Mouse (Mus musculus) kidney, embryonic 15.5 days (tissue): ENCODE results near the gene Pik3r1. TPM values are rescaled to one million over a fixed set of nuclear protein-coding genes. Genes with fewer than 3 reads are reported as not detected.
A peak's percentile ranks its signal among the peaks of the same experiment; 100 is the strongest.

Source experiments
- ATAC-seq: fragments of 200-750 bp; cut with Nextera tagmentation; replicated peaks from 2 replicates; pipeline ENCODE4 v1.8.0; 2017; ENCODE audit warnings: moderate TSS enrichment; ENCODE audit not compliant: low FRiP score
- H3K27ac ChIP-seq: fragments of 300-500 bp; sonication (generic); 2 replicates; pipeline ENCODE4 v1.5.1; 2015; ENCODE audit warnings: mild to moderate bottlenecking, inconsistent platforms
- H3K27me3 ChIP-seq: fragments of 300-500 bp; sonication (generic); 2 replicates; pipeline ENCODE4 v1.6.1; 2015; ENCODE audit warnings: inconsistent platforms
- H3K36me3 ChIP-seq: fragments of 300-500 bp; sonication (generic); 2 replicates; pipeline ENCODE4 v1.6.1; 2015; ENCODE audit warnings: inconsistent platforms
- H3K4me1 ChIP-seq: fragments of 300-500 bp; sonication (generic); 2 replicates; pipeline ENCODE4 v1.6.1; 2015; ENCODE audit warnings: inconsistent platforms
- H3K4me2 ChIP-seq: fragments of 300-500 bp; sonication (generic); 2 replicates; pipeline ENCODE4 v1.6.1; 2015; ENCODE audit warnings: moderate library complexity, mild to moderate bottlenecking, inconsistent platforms
- H3K4me3 ChIP-seq: fragments of 300-500 bp; sonication (generic); replicated peaks from 2 replicates; pipeline ENCODE4 v1.5.1; 2015; ENCODE audit warnings: mild to moderate bottlenecking, inconsistent platforms
- H3K9ac ChIP-seq: fragments of 300-500 bp; sonication (generic); 2 replicates; pipeline ENCODE4 v1.6.1; 2015; ENCODE audit warnings: mild to moderate bottlenecking, inconsistent platforms
- H3K9me3 ChIP-seq: fragments of 300-500 bp; sonication (generic); replicated peaks from 2 replicates; pipeline ENCODE4 v1.6.1; 2016; ENCODE audit warnings: inconsistent platforms
- WGBS: fragments of 180-500 bp; shearing (Covaris S2); methylation state at CpG from one replicate; pipeline ENCODE4 v1.1.7; 2015; ENCODE audit warnings: mixed read lengths; 5-methylcytosine and 5-hydroxymethylcytosine counted together
- polyA plus RNA-seq: library from polyadenylated mRNA; unstranded; fragments of >200 nt; fragmentation: Nextera tagmentation; extraction: Ambion mirVana; gene quantifications from 2 replicates; pipeline ENCODE4 v1.2.1, GENCODE M21; 2015

Pik3r1 gene
- polyA plus RNA-seq, 1 experiment from 2014 or later = 40.3 TPM

GRCm38 (mm10) chr13:101697461-101697860, 70.6 kb downstream of the Pik3r1 start:
- H3K9ac ChIP-seq = no peak overlapping the region
- no peak for ATAC-seq
- H3K4me1 ChIP-seq = peaks cover 57% of the 10 kb centered on the region
- no peaks in the 10 kb centered on the region for H3K9me3 ChIP-seq
- H3K27me3 ChIP-seq = no peaks in the 10 kb centered on the region
- H3K4me3 ChIP-seq = no peak overlapping the region
- H3K27ac ChIP-seq = no peak overlapping the region
- peaks cover 37% of the 10 kb centered on the region for H3K36me3 ChIP-seq
- H3K4me2 ChIP-seq = no peak overlapping the region
- WGBS = 62% methylated on average over 5 of the region's 5 CpGs

- peaks cover 32% of the 10 kb centered on the region for H3K36me3 ChIP-seq
- H3K27me3 ChIP-seq = no peaks in the 10 kb centered on the region
- H3K4me1 ChIP-seq = peaks cover 60% of the 10 kb centered on the region
- ATAC-seq = no peak
- 45% methylated on average over 7 of the region's 7 CpGs for WGBS
- no peak overlapping the region for H3K4me2 ChIP-seq
- H3K4me3 ChIP-seq = no peak overlapping the region
- no peak overlapping the region for H3K9ac ChIP-seq
- peak overlapping the region; percentile 20; the same call in 1 of the 2 replicates for H3K27ac ChIP-seq
- H3K9me3 ChIP-seq = no peaks in the 10 kb centered on the region
Observed at GRCm38 (mm10) chr13:101696827-101697226, 71.2 kb downstream of the Pik3r1 start.

- ATAC-seq = no peak
- Histone ChIP-seq H3K27ac (no peak overlapping the region), H3K4me1 (peaks cover 65% of the 10 kb centered on the region), H3K4me3 (no peak overlapping the region), H3K36me3 (peaks cover 26% of the 10 kb centered on the region), H3K9ac (no peak overlapping the region), H3K27me3 (no peaks in the 10 kb centered on the region), H3K9me3 (no peaks in the 10 kb centered on the region), H3K4me2 (no peak overlapping the region)
- WGBS = 50% methylated on average over 3 of the region's 3 CpGs
Observed at GRCm38 (mm10) chr13:101696316-101696715, 71.7 kb downstream of the Pik3r1 start.

GRCm38 (mm10) chr13:101695876-101696275, 72.1 kb downstream of the Pik3r1 start:
- no peak overlapping the region for H3K27ac ChIP-seq
- H3K9ac ChIP-seq = no peak overlapping the region
- no peaks in the 10 kb centered on the region for H3K9me3 ChIP-seq
- H3K27me3 ChIP-seq = no peaks in the 10 kb centered on the region
- 3% methylated on average over 7 of the region's 7 CpGs for WGBS
- no peak for ATAC-seq
- no peak overlapping the region for H3K4me2 ChIP-seq
- peaks cover 22% of the 10 kb centered on the region for H3K36me3 ChIP-seq
- no peak overlapping the region for H3K4me3 ChIP-seq
- H3K4me1 ChIP-seq = peaks cover 70% of the 10 kb centered on the region

GRCm38 (mm10) chr13:101694496-101695251, 73.3 kb downstream of the Pik3r1 start:
- Histone ChIP-seq H3K4me1 (peaks cover 75% of the 10 kb centered on the region), H3K4me3 (peak overlapping the region; percentile 66), H3K9ac (peak overlapping the region; percentile 61), H3K9me3 (no peaks in the 10 kb centered on the region), H3K27me3 (no peaks in the 10 kb centered on the region), H3K36me3 (peaks cover 11% of the 10 kb centered on the region; the same call in 1 of the 2 replicates), H3K4me2 (peak overlapping the region; percentile 77), H3K27ac (peak overlapping the region; percentile 90)
- peak; percentile 79 for ATAC-seq
- 1% methylated on average over 48 of the region's 48 CpGs for WGBS

- H3K9ac ChIP-seq = peak overlapping the region; percentile 61
- peak overlapping the region; percentile 66 for H3K4me3 ChIP-seq
- H3K9me3 ChIP-seq = no peaks in the 10 kb centered on the region
- H3K27ac ChIP-seq = peak overlapping the region; percentile 90
- peak overlapping the region; percentile 77 for H3K4me2 ChIP-seq
- 5% methylated on average over 12 of the region's 12 CpGs for WGBS
- H3K36me3 ChIP-seq = peaks cover 9% of the 10 kb centered on the region; the same call in 1 of the 2 replicates
- no peaks in the 10 kb centered on the region for H3K27me3 ChIP-seq
- peak; percentile 80 for ATAC-seq
- H3K4me1 ChIP-seq = peaks cover 75% of the 10 kb centered on the region
Observed at GRCm38 (mm10) chr13:101693967-101694495, 74.0 kb downstream of the Pik3r1 start.

- peaks cover 12% of the 10 kb centered on the region for H3K36me3 ChIP-seq
- H3K27ac ChIP-seq = peak overlapping the region; percentile 90
- H3K4me3 ChIP-seq = peak overlapping the region; percentile 66
- no peak for ATAC-seq
- WGBS = 45% methylated on average over 7 of the region's 7 CpGs
- peak overlapping the region; percentile 77 for H3K4me2 ChIP-seq
- peak overlapping the region; percentile 61 for H3K9ac ChIP-seq
- H3K4me1 ChIP-seq = peaks cover 68% of the 10 kb centered on the region
- no peaks in the 10 kb centered on the region for H3K27me3 ChIP-seq
- no peaks in the 10 kb centered on the region for H3K9me3 ChIP-seq
Observed at GRCm38 (mm10) chr13:101692866-101693691, 74.9 kb downstream of the Pik3r1 start.

- Histone ChIP-seq H3K27me3 (no peaks in the 10 kb centered on the region), H3K4me2 (peak overlapping the region; percentile 77), H3K27ac (peak overlapping the region; percentile 90), H3K9me3 (no peaks in the 10 kb centered on the region), H3K9ac (peak overlapping the region; percentile 23), H3K4me1 (peaks cover 60% of the 10 kb centered on the region), H3K4me3 (peak overlapping the region; percentile 66), H3K36me3 (peaks cover 20% of the 10 kb centered on the region)
- 22% methylated on average over 17 of the region's 17 CpGs for WGBS
- peak; percentile 45; the same call in 1 of the 2 replicates for ATAC-seq
Observed at GRCm38 (mm10) chr13:101692239-101692784, 75.7 kb downstream of the Pik3r1 start.

- Histone ChIP-seq H3K27ac (peak overlapping the region; percentile 41), H3K27me3 (no peaks in the 10 kb centered on the region), H3K4me3 (peak overlapping the region; percentile 66), H3K4me2 (peak overlapping the region; percentile 77), H3K4me1 (peaks cover 55% of the 10 kb centered on the region), H3K9me3 (no peaks in the 10 kb centered on the region), H3K36me3 (peaks cover 27% of the 10 kb centered on the region), H3K9ac (no peak overlapping the region)
- ATAC-seq = no peak
- 34% methylated on average over 6 of the region's 6 CpGs for WGBS
Observed at GRCm38 (mm10) chr13:101691669-101692068, 76.3 kb downstream of the Pik3r1 start.

- Histone ChIP-seq H3K27ac (peak overlapping the region; percentile 41), H3K4me2 (peak overlapping the region; percentile 77), H3K9ac (no peak overlapping the region), H3K4me1 (peaks cover 50% of the 10 kb centered on the region), H3K27me3 (no peaks in the 10 kb centered on the region), H3K36me3 (peaks cover 32% of the 10 kb centered on the region), H3K9me3 (no peaks in the 10 kb centered on the region), H3K4me3 (peak overlapping the region; percentile 66)
- no peak for ATAC-seq
- WGBS = 36% methylated on average over 10 of the region's 10 CpGs
Observed at GRCm38 (mm10) chr13:101690911-101691655, 76.9 kb downstream of the Pik3r1 start.

- no peak for ATAC-seq
- no peak overlapping the region for H3K9ac ChIP-seq
- H3K4me1 ChIP-seq = peaks cover 42% of the 10 kb centered on the region
- H3K27me3 ChIP-seq = no peaks in the 10 kb centered on the region
- 60% methylated on average over 6 of the region's 6 CpGs for WGBS
- no peak overlapping the region for H3K27ac ChIP-seq
- H3K9me3 ChIP-seq = no peaks in the 10 kb centered on the region
- peak overlapping the region; percentile 12; the same call in 1 of the 2 replicates for H3K4me3 ChIP-seq
- peak overlapping the region; percentile 20 for H3K4me2 ChIP-seq
- peaks cover 42% of the 10 kb centered on the region for H3K36me3 ChIP-seq
Observed at GRCm38 (mm10) chr13:101690167-101690566, 77.8 kb downstream of the Pik3r1 start.
